10 mouse cellular contexts compared by ENCODE assay signal in the genomic region with DNA sequence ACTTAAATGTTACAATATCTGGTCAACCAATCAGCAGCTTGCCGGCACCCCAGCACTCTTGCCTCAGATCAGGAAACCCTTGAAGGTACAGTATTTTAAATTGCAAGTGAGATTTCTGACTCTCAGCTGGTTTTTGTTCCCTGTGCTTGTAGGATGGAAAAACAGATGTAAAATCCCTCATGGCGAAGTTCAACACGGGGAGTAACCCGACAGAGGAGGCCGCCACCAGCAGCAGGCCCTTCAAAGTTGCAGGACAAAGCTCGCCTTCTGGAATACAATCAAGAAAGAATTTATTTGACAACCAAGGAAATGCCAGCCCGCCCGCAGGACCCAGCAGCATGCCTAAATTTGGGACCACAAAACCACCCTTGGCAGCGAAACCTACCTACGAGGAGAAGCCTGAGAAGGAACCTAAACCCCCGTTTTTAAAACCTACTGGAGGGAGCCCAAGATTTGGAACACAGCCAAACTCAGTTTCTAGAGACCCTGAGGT. TPM values are rescaled to one million over a fixed set of nuclear protein-coding genes. Genes with fewer than 3 reads are reported as not detected.
A peak's percentile ranks its signal among the peaks of the same experiment; 100 is the strongest.
DNase-seq lines count a peak whose midpoint lies in the region; ATAC-seq and TF ChIP-seq lines count a peak whose summit lies in the region.
"Had no signal": no experiment of that assay in that cellular context is flagged by ENCODE, and none has a peak within 500 bp of the region (broad histone marks: within the 10 kb centered on the region; RNA-seq: fewer than 3 reads in every experiment).

No protein-coding gene starts in this region.

- peak overlapping the region; percentile 51 for H3K4me3 ChIP-seq in spleen, adult 2 months (ENCODE audit: extremely low read depth, insufficient read depth, insufficient read length)
- no peak overlapping the region for H3K4me3 ChIP-seq in kidney, adult 2 months (ENCODE audit: insufficient read depth, low read depth, low read length)

- TF ChIP-seq CTCF in spleen, adult 2 months (IDR thresholded peaks at IDR 0.05; ENCODE audit: extremely low read depth, insufficient read depth, insufficient read length, insufficient replicate concordance), result no peak
- TF ChIP-seq CTCF in kidney, adult 2 months (conservative IDR thresholded peaks at IDR 0.05; ENCODE audit: insufficient read depth, insufficient read length, low read depth, low read length), result no peak

- DNase-seq in spleen, adult 2 months (ENCODE audit: low read depth in 1 of 2, low spot score in 2 of 2), result no peak
- DNase-seq in spleen, adult 18-20 months, result no peak
- DNase-seq in lung, postnatal 36 days, result peak; percentile 42
- peak; percentile 65 for DNase-seq in thymus, postnatal 4 days
- no peak for DNase-seq in gastrocnemius, postnatal 4 days (ENCODE audit: low spot score in 2 of 2)
- DNase-seq in kidney, adult 2 months, result no peak
- DNase-seq in embryo, embryonic 10 days (ENCODE audit: low spot score), result no peak
- DNase-seq: gastrocnemius, postnatal 14 days; right cerebral cortex, postnatal 25 days had no signal

- no peak for TF ChIP-seq POLR2A in spleen, adult 2 months (IDR thresholded peaks at IDR 0.05; ENCODE audit: low read depth, low read length)
- no peak for TF ChIP-seq POLR2A in kidney, adult 2 months (IDR thresholded peaks at IDR 0.05; ENCODE audit: low read depth, low read length)

- peaks cover 4% of the 10 kb centered on the region; the same call in 1 of the 2 replicates for H3K4me1 ChIP-seq in spleen, adult 2 months (ENCODE audit: control insufficient read depth, insufficient read depth, insufficient read length)
- H3K4me1 ChIP-seq in kidney, adult 2 months (ENCODE audit: control insufficient read depth, insufficient read depth, low read length), result no peaks in the 10 kb centered on the region

- peak; percentile 73 to 75 for ATAC-seq in hematopoietic stem cell, adult 5-6 weeks (replicated peaks in 1 of 2; ENCODE audit: insufficient read depth in 1 of 2, low FRiP score in 2 of 2, low TSS enrichment in 1 of 2, low read depth in 1 of 2, poor library complexity in 2 of 2, severe bottlenecking in 2 of 2)

- H3K27me3 ChIP-seq in spleen, adult 2 months (ENCODE audit: control insufficient read depth, insufficient read depth, low read length), result no peaks in the 10 kb centered on the region
- H3K27me3 ChIP-seq in kidney, adult 2 months (replicated peaks; ENCODE audit: control insufficient read depth, insufficient read depth, low read length), result no peaks in the 10 kb centered on the region; the same call in 1 of the 2 replicates

- peak overlapping the region; percentile 87 for H3K27ac ChIP-seq in spleen, adult 2 months (ENCODE audit: insufficient read depth, low read length)
- H3K27ac ChIP-seq in kidney, adult 2 months (ENCODE audit: insufficient read depth, low read depth, low read length), result no peak overlapping the region

- 25% methylated on average over 11 of the region's 11 CpGs for WGBS in spleen, adult 2 months
- 77% methylated on average over 11 of the region's 11 CpGs for WGBS in kidney, adult 2 months

- H3K36me3 ChIP-seq in spleen, adult 2 months (ENCODE audit: control insufficient read depth, insufficient read depth, low read length), result no peaks in the 10 kb centered on the region
- no peaks in the 10 kb centered on the region for H3K36me3 ChIP-seq in kidney, adult 2 months (ENCODE audit: control insufficient read depth, insufficient read depth, low read length)

RNA-seq across cellular contexts. Expression of gene Fyb, which starts 57.2 kb away (rescaled TPM):
- polyA plus RNA-seq in spleen, adult 2 months (2012; rRNA removed), result 35.3 and 71.0 TPM in 2 replicates
- 80.6 and 94.5 TPM in 2 replicates for total RNA-seq in hematopoietic stem cell, adult 5-6 weeks (2017)
- total RNA-seq in gastrocnemius, postnatal 4 days (2021), result 1 to 10 TPM; 3.9 to 9.7 TPM
- 3.0 and 84.9 TPM in 2 replicates for polyA plus RNA-seq in kidney, adult 2 months (2012; rRNA removed)

Comparison
In these comparisons a context has a peak if more than half of its experiments do, and no peak if none do; other contexts are left out.
1. DNase-seq: peak in lung, postnatal 36 days (single experiment) and thymus, postnatal 4 days (single experiment); none in spleen, adult 2 months (0 of 2), spleen, adult 18-20 months (0 of 2), gastrocnemius, postnatal 4 days (0 of 2), kidney, adult 2 months (single experiment) and embryo, embryonic 10 days (single experiment).